Mouse (Mus musculus): ENCODE results near the gene Fam205a1. TPM values are rescaled to one million over a fixed set of nuclear protein-coding genes. Genes with fewer than 3 reads are reported as not detected.
"Not testable (repeated sequence)": the region's sequence is repeated elsewhere in the genome, so short reads cannot be mapped to it uniquely, and the experiment has no call there.

Gene Fam205a1
- polyA plus RNA-seq, 1 experiment from 2014 or later = 0.15 TPM

DNA sequence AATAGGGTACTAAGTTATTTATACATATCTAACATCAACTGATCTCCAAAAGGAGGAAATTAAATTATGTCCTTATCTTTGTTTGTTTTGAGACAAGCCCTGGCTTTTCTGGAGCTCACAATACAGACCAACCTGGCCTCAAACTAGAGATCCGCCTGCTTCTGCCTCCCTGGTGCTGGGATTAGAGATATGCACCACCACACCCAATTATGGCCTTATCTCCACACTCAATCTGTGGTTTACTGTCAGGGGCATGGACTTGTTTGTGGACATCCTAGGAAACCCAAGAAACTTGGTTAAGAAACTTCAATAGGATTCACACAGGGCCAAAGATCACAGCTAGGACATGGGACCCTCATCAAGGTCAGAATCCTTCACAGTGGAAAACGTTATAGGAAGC lies 24.0 kb upstream of the Fam205a1 start:
- H3K27ac ChIP-seq = peak overlapping the region; percentile 79
- H3K4me2 ChIP-seq = no peak overlapping the region
- peaks cover 60% of the 10 kb centered on the region for H3K4me1 ChIP-seq (replicated peaks)
- H3K36me3 ChIP-seq = peaks cover 6% of the 10 kb centered on the region; the same call in 1 of the 2 replicates
- peak; percentile 47 for DNase-seq
- peak; percentile 30 for ATAC-seq (ENCODE audit: low read depth)
- H3K9ac ChIP-seq = no peak overlapping the region
- H3K9me3 ChIP-seq (replicated peaks) = no peaks in the 10 kb centered on the region
- H3K4me3 ChIP-seq (replicated peaks) = no peak overlapping the region
- 47% methylated on average over 2 of the region's 2 CpGs for WGBS (ENCODE audit: insufficient replicate concordance)
- H3K27me3 ChIP-seq = peaks cover 3% of the 10 kb centered on the region; the same call in 1 of the 2 replicates

DNA sequence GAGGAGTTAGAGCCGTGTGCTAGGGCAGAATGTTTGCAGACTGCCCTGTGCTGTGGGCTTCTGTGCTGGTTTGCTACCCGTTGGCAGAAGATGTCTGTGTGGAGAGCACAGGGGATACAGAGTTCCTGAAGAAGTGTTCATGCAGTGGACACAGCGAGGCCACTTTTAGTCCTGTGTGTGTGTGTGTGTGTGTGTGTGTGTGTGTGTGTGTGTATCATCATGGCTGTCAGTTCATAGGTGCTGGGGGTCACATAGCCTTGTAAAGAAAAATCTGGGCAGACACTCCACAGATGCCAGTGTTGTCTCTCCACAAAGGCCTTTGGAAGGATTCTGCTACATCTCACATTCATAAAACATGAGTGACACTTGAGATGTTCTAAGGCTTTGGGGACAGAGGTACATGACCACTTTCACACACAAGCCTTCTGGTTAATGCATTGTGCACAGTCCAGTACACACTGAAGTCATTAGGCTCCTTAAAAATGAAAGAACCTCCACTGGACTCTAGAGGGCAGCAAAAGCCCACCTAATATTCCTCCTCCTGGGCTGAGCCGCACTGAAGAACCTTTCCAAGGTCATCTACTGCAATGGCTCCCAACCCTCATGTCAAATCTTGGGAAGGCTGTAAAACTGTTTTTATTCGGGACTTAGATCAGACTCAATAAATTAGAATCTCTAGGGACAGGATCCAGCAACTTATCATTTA lies 23.1 kb upstream of the Fam205a1 start:
- no peaks in the 10 kb centered on the region for H3K9me3 ChIP-seq (replicated peaks)
- H3K4me1 ChIP-seq (replicated peaks) = peaks cover 54% of the 10 kb centered on the region
- DNase-seq (peak; percentile 65), ATAC-seq (ENCODE audit: low read depth) (peak; percentile 45)
- 26% methylated on average over 5 of the region's 5 CpGs for WGBS (ENCODE audit: insufficient replicate concordance)
- peaks cover 3% of the 10 kb centered on the region for H3K27me3 ChIP-seq
- no peak overlapping the region for H3K4me3 ChIP-seq (replicated peaks)
- H3K27ac ChIP-seq = peak overlapping the region; percentile 79; the same call in 1 of the 2 replicates
- no peaks in the 10 kb centered on the region for H3K36me3 ChIP-seq
- no peak overlapping the region for H3K9ac ChIP-seq
- H3K4me2 ChIP-seq = no peak overlapping the region

DNA sequence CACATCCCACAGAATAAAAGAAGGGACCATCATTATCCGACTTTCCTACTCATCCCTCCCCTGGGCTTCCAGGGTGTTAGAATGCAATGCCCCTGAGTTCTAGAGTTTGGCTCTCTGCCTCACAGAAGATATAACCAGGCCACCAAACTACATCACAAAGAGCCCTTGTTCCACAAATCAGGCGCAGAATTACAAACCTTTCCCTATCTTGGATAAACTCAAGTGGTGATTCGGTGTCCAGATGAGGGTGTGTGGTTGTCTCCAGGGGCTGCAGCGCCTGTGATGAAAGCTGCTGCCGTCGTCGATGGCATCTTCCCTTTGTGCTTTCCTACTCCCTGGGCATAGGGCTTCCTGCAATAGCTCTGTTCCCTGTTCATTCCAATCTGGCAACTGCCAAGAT lies 20.4 kb upstream of the Fam205a1 start, which contains the start of gene Fam205c:
Fam205c (minus strand) TSS at position 101 of the 400 bp plus-strand sequence.
- 79% methylated on average over 7 of the region's 7 CpGs for WGBS (ENCODE audit: insufficient replicate concordance)
- Histone ChIP-seq H3K27me3 (peaks cover 3% of the 10 kb centered on the region), H3K9ac (no peak within 1 kb of the TSS), H3K4me2 (no peak within 1 kb of the TSS), H3K27ac (0 out of 2 replicates have a peak within 1 kb of the TSS, but pooled peaks have one; percentile 6), H3K4me1 (replicated peaks) (peaks cover 55% of the 10 kb centered on the region), H3K9me3 (replicated peaks) (no peaks in the 10 kb centered on the region), H3K36me3 (no peaks in the 10 kb centered on the region), H3K4me3 (replicated peaks) (no peak within 1 kb of the TSS)
- no peak for ATAC-seq (ENCODE audit: low read depth)
- no peak for DNase-seq

DNA sequence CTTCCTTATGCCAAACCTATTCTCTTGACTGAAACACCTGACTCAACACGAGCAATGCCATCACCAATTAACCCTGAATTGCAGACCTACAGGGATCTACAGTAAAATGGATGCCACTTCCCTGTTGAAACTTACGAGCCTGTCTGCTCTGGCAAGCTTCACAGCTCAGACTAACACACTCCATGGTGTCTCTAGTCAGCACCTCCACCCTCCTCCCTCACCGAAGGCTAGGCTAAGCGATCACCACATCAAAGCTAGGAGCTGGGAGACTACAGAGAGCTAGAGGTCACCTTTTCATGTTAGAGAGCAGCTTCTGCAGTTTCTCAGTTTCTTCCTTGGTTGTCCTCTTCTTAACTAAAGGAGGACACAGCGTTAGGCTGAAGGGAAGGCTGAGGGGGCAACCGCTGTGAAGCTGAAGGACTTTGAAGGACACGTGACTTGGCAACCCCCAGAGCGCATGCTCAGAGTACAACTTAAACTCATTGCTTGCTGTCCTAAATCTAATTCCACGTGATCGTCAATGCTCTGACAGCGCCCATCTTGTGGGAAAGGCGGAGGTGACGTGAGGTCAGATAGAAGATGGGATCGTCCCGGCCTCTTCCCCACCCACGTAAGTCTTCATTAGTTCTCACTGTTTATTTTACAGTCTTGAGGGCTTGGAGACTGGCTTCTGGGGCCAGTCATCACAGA lies 19.2 kb upstream of the Fam205a1 start:
- no peak overlapping the region for H3K4me2 ChIP-seq
- H3K4me3 ChIP-seq (replicated peaks) = no peak overlapping the region
- DNase-seq (no peak), ATAC-seq (ENCODE audit: low read depth) (no peak)
- WGBS (ENCODE audit: insufficient replicate concordance) = 75% methylated on average over 16 of the region's 16 CpGs
- no peaks in the 10 kb centered on the region for H3K36me3 ChIP-seq
- peaks cover 59% of the 10 kb centered on the region for H3K4me1 ChIP-seq (replicated peaks)
- H3K27me3 ChIP-seq = peaks cover 3% of the 10 kb centered on the region
- H3K9ac ChIP-seq = peak overlapping the region; percentile 16; the same call in 1 of the 2 replicates
- H3K27ac ChIP-seq = 0 out of 2 replicates have a peak overlapping the region, but pooled peaks have one; percentile 6
- H3K9me3 ChIP-seq (replicated peaks) = no peaks in the 10 kb centered on the region

DNA sequence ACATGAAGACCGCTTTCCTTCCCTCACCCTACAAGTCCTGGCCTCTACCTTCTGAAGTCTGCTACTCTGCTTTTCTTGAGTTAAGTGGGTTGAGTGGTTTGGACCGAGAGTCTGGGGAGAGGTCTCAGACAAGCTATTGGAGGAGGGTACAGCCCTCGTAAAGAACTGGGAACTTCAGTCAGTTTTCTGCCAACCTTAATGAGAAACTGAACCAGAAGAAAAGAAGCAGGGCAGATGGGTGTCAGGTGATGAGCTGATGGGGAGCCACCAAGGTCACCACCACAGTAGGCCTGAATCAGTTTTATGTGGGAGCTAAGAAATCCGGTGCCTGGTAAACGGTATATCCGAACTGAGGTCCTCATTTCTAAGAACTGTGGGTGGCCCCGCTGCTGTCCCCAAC lies 18.5 kb upstream of the Fam205a1 start:
- DNase-seq = no peak
- peaks cover 3% of the 10 kb centered on the region for H3K27me3 ChIP-seq
- H3K36me3 ChIP-seq = no peaks in the 10 kb centered on the region
- H3K4me2 ChIP-seq = no peak overlapping the region
- ATAC-seq (ENCODE audit: low read depth) = no peak
- no peak overlapping the region for H3K4me3 ChIP-seq (replicated peaks)
- H3K4me1 ChIP-seq (replicated peaks) = peaks cover 59% of the 10 kb centered on the region
- WGBS (ENCODE audit: insufficient replicate concordance) = 86% methylated on average over 7 of the region's 7 CpGs
- no peaks in the 10 kb centered on the region for H3K9me3 ChIP-seq (replicated peaks)
- H3K9ac ChIP-seq = no peak overlapping the region
- no peak overlapping the region; the same call in 1 of the 2 replicates for H3K27ac ChIP-seq

DNA sequence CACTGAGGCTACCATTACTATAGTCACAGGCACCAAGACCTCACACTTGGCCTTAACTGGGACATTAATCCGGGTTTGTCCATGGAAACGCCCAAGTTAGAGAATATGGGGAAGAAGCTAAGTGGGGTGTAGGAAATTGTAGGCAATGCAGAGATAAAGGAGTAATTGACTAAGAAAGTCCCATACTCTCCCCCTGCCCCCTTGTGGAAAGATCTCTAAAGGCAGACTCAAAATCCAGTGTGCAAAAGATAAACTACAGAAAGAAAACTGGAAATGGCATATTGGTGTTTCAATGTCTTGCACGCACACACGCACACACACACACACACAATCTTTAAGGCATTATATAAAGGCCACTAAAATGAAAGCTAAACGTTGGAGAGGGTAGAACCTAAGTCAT lies 17.1 kb upstream of the Fam205a1 start:
- Histone ChIP-seq H3K9me3 (replicated peaks) (no peaks in the 10 kb centered on the region), H3K9ac (0 out of 2 replicates have a peak overlapping the region, but pooled peaks have one; percentile 24), H3K27me3 (peaks cover 3% of the 10 kb centered on the region), H3K4me1 (replicated peaks) (peaks cover 66% of the 10 kb centered on the region), H3K4me2 (no peak overlapping the region), H3K36me3 (no peaks in the 10 kb centered on the region), H3K27ac (peak overlapping the region; percentile 90; the same call in 1 of the 2 replicates), H3K4me3 (replicated peaks) (no peak overlapping the region)
- ATAC-seq (ENCODE audit: low read depth) (no peak), DNase-seq (no peak)
- WGBS (ENCODE audit: insufficient replicate concordance) = 60% methylated on average over 5 of the region's 5 CpGs

DNA sequence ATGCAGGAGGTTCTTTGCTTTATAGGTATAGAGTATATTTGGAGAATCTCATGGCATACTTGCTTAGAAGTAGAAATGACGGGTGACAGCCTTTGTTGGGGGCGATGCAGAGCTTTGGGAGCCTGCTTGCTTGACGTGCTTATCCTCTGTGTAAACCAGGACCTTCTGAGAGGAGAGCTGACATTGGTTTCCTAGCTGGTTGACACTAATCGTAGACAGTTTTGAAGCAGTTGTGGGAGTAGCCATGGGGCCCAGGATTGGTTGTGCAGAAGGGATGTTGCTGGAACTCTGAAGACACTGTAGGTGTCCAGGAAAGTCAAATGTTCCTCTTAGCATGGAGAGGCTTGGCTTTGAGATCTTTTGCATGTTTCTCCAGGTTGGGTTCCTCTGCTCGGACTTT lies 14.5 kb upstream of the Fam205a1 start:
- Histone ChIP-seq H3K36me3 (no peaks in the 10 kb centered on the region), H3K4me2 (peak overlapping the region; percentile 46; the same call in 1 of the 2 replicates), H3K27ac (peak overlapping the region; percentile 90), H3K9ac (peak overlapping the region; percentile 54), H3K4me3 (replicated peaks) (no peak overlapping the region), H3K27me3 (no peaks in the 10 kb centered on the region; the same call in 1 of the 2 replicates), H3K9me3 (replicated peaks) (no peaks in the 10 kb centered on the region), H3K4me1 (replicated peaks) (peaks cover 82% of the 10 kb centered on the region)
- DNase-seq (no peak), ATAC-seq (ENCODE audit: low read depth) (no peak)
- WGBS (ENCODE audit: insufficient replicate concordance) = 76% methylated on average over 5 of the region's 5 CpGs

DNA sequence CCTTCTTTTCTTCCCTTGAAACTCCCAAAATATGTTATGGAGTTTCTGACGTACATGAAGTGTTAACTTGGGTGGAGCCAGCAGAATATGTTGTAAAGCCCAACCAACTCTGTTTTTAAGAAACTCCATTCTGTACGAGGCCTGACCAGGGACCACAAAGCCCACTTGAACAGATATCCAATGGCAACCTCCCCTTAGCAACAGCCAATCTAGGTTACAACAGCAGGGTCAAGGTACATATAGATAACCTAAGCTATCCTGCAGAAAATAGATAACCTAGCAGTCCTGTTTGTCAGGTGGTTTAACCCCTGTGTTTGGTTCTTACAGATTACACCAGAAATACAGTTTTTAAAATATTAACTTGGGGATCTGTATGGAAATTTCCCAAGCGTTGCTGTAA lies 13.7 kb upstream of the Fam205a1 start:
- DNase-seq = peak; percentile 67

DNA sequence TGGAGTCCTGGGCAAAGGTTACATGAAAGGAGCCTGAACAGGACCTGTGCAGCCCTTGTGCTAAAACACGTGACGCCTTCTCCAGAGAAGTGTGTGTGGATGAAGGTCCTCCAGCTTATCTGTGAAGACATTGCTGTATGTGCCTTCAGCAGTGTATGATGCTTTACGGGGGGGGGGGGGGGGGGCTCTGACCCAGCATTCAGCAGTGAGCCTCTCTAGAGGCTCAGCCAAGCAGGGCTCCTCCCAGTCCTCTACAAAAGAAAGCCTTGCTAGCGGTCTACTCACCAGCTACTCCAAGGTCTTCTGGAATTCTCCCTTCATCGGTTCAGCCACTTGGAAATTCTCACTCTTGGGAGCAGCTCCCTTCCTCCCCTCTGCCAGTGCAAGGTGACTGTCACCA lies 9.8 kb upstream of the Fam205a1 start:
- not testable (repeated sequence) for DNase-seq; H3K36me3 ChIP-seq; H3K27me3 ChIP-seq; H3K9me3 ChIP-seq (replicated peaks)
- Histone ChIP-seq H3K4me2 (peak overlapping the region; percentile 53), H3K9ac (peak overlapping the region; percentile 65; the same call in 1 of the 2 replicates), H3K4me1 (replicated peaks) (peaks cover 79% of the 10 kb centered on the region), H3K4me3 (replicated peaks) (peak overlapping the region; percentile 41), H3K27ac (peak overlapping the region; percentile 92)
- WGBS (ENCODE audit: insufficient replicate concordance) = 47% methylated on average over 5 of the region's 5 CpGs
- ATAC-seq (ENCODE audit: low read depth) = peak; percentile 78

More for the DNA sequence above, 13.7 kb upstream of the Fam205a1 start:
- Histone ChIP-seq H3K9ac (peak overlapping the region; percentile 54), H3K4me2 (peak overlapping the region; percentile 46), H3K9me3 (replicated peaks) (no peaks in the 10 kb centered on the region), H3K27me3 (no peaks in the 10 kb centered on the region; the same call in 1 of the 2 replicates), H3K4me3 (replicated peaks) (no peak overlapping the region), H3K27ac (peak overlapping the region; percentile 90), H3K4me1 (replicated peaks) (peaks cover 83% of the 10 kb centered on the region), H3K36me3 (no peaks in the 10 kb centered on the region)
- 15% methylated on average over 3 of the region's 3 CpGs for WGBS (ENCODE audit: insufficient replicate concordance)
- peak; percentile 91 for ATAC-seq (ENCODE audit: low read depth)

DNA sequence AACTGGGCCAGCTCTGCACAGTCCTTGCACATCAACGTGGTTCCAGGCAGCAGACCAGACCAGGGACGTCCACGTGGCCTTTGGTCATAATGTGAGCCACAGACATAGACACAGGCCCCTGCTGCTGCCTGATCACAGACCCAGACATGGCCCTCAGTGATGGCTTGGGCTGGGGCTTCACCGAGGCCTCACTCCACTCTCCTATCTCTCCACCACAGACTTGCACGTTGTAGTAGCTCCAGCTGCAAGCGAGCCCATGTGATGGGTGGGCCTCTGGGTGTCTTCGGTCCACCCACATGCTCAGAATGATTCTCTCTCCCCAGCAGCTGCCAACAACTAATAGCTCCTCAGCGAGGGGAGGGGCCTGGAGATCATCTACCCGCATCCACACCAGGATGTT lies 6.8 kb upstream of the Fam205a1 start:
- peak; percentile 100 for ATAC-seq (ENCODE audit: low read depth)
- DNase-seq = peak; percentile 91
- 17% methylated on average over 9 of the region's 9 CpGs for WGBS (ENCODE audit: insufficient replicate concordance)
- Histone ChIP-seq H3K4me2 (peak overlapping the region; percentile 60), H3K4me3 (replicated peaks) (peak overlapping the region; percentile 25; the same call in 1 of the 2 replicates), H3K27ac (peak overlapping the region; percentile 99), H3K9ac (peak overlapping the region; percentile 77), H3K4me1 (replicated peaks) (peaks cover 53% of the 10 kb centered on the region)
- H3K9me3 ChIP-seq (replicated peaks); H3K27me3 ChIP-seq; H3K36me3 ChIP-seq: not testable (repeated sequence)

DNA sequence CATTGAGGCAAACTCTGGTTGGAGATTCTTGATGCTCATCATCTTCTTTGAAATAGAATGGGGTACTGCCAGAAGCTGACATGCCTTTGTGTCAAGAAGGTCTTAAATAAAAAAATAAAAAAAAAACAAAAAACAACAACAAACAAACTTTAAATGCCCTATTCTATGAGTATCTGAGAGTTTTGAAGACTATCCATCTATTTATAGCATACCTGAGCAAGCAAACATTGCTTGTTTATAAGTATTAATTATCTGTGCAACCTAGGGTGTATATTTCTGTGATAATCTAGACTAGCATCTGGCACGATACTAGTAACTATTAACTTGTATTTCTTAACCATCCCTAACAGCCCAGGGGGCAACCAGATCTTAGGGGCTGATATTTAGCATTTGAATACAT lies 3.0 kb upstream of the Fam205a1 start, which contains the start of gene Gm12394:
Gm12394 (minus strand) TSS at position 101 of the 400 bp plus-strand sequence.
- H3K4me2 ChIP-seq; H3K9me3 ChIP-seq (replicated peaks); ATAC-seq (ENCODE audit: low read depth); H3K4me3 ChIP-seq (replicated peaks); DNase-seq; H3K9ac ChIP-seq; H3K36me3 ChIP-seq; H3K27me3 ChIP-seq: not testable (repeated sequence)
- Histone ChIP-seq H3K27ac (peak within 1 kb of the TSS; percentile 47; the same call in 1 of the 2 replicates), H3K4me1 (replicated peaks) (peaks cover 27% of the 10 kb centered on the region)
- 46% methylated on average over 1 of the region's 1 CpGs for WGBS (ENCODE audit: insufficient replicate concordance)

All from liver, embryonic 13.5 days (tissue).